Mouse (Mus musculus) monocyte, adult 2 months (primary cell): Measurements from ENCODE around the gene Arpc4.

Experiments used
- DNase-seq, 2 experiments: peaks; one replicate each; pipeline ENCODE4 v3.0.0; 2022; ENCODE audit warnings: low spot score in 2 of 2, low read depth in 1 of 2

The Arpc4 gene

GRCm38 (mm10) chr6:113364518-113365135, 13.3 kb upstream of the Arpc4 start:
- no peak for DNase-seq

GRCm38 (mm10) chr6:113366639-113367038, 11.3 kb upstream of the Arpc4 start:
- no peak for DNase-seq

- no peak for DNase-seq
These were observed 10.3 kb upstream of the Arpc4 start for GRCm38 (mm10) chr6:113367574-113367973.

GRCm38 (mm10) chr6:113368124-113368523, 9.8 kb upstream of the Arpc4 start:
- DNase-seq = no peak

GRCm38 (mm10) chr6:113368577-113368976, 9.3 kb upstream of the Arpc4 start:
- DNase-seq = no peak

GRCm38 (mm10) chr6:113370194-113370929, 7.6 kb upstream of the Arpc4 start:
- DNase-seq = no peak

- DNase-seq = no peak
These were observed 4.4 kb upstream of the Arpc4 start for GRCm38 (mm10) chr6:113373491-113373890.

- no peak for DNase-seq
These were observed 781 bp upstream of the Arpc4 start for GRCm38 (mm10) chr6:113377172-113377495.

GRCm38 (mm10) chr6:113379246-113379645, 1.3 kb downstream of the Arpc4 start:
- peak; percentile 9 to 34 for DNase-seq

- DNase-seq = no peak
These were observed 2.6 kb downstream of the Arpc4 start for GRCm38 (mm10) chr6:113380480-113380879.

- DNase-seq = no peak
These were observed 6.5 kb downstream of the Arpc4 start for GRCm38 (mm10) chr6:113384351-113384927.

GRCm38 (mm10) chr6:113385160-113385714, 7.3 kb downstream of the Arpc4 start:
- DNase-seq = no peak

- no peak for DNase-seq
These were observed 8.1 kb downstream of the Arpc4 start for GRCm38 (mm10) chr6:113386025-113386424.

GRCm38 (mm10) chr6:113388960-113389359, 11.0 kb downstream of the Arpc4 start, which contains the start of gene Ttll3:
Gene Ttll3, plus strand, starts transcription at chr6:113389260.
- DNase-seq = no peak

GRCm38 (mm10) chr6:113390715-113391114, 12.8 kb downstream of the Arpc4 start:
- no peak for DNase-seq

- DNase-seq = no peak
These were observed 14.1 kb downstream of the Arpc4 start for GRCm38 (mm10) chr6:113392015-113392386.

GRCm38 (mm10) chr6:113392387-113393071, 14.6 kb downstream of the Arpc4 start:
- DNase-seq = no peak

GRCm38 (mm10) chr6:113393951-113394350, 16.0 kb downstream of the Arpc4 start:
- no peak for DNase-seq

- no peak for DNase-seq
These were observed 16.9 kb downstream of the Arpc4 start for GRCm38 (mm10) chr6:113394811-113395210.

- DNase-seq = no peak
These were observed 17.6 kb downstream of the Arpc4 start for GRCm38 (mm10) chr6:113395501-113395900.

GRCm38 (mm10) chr6:113396270-113397030, 18.5 kb downstream of the Arpc4 start:
- DNase-seq = no peak
